Mouse (Mus musculus) inflammation-experienced regulatory T-cells, adult 6 months (primary cell): Measurements from ENCODE around the gene Gm11444. TPM values are rescaled to one million over a fixed set of nuclear protein-coding genes. Genes with fewer than 3 reads are reported as not detected.

ENCODE experiments used
- ATAC-seq: one replicate; pipeline ENCODE4 v1.8.0; 2017
- polyA plus RNA-seq, 3 experiments: library from polyadenylated mRNA; unstranded; fragments of 100-300 nt; shearing (Covaris generic); gene quantifications; one replicate each; pipeline ENCODE4 v1.2.1; 2017

Gene Gm11444
- not detected for polyA plus RNA-seq

GRCm38 (mm10) chr11:85850233-85850632, at the start of gene Gm11444:
Gene Gm11444, minus strand, starts transcription at chr11:85850333.
- no peak for ATAC-seq

- ATAC-seq, result no peak
These were observed 46.3 kb upstream of the Gm11444 start for GRCm38 (mm10) chr11:85896335-85896985.

- no peak for ATAC-seq
These were observed 44.8 kb upstream of the Gm11444 start for GRCm38 (mm10) chr11:85894731-85895545.

GRCm38 (mm10) chr11:85894136-85894530, 44.0 kb upstream of the Gm11444 start:
- no peak for ATAC-seq

- ATAC-seq, result no peak
These were observed 43.4 kb upstream of the Gm11444 start for GRCm38 (mm10) chr11:85893400-85894135.

GRCm38 (mm10) chr11:85892771-85893170, 42.6 kb upstream of the Gm11444 start:
- no peak for ATAC-seq

- ATAC-seq, result no peak
These were observed 41.5 kb upstream of the Gm11444 start for GRCm38 (mm10) chr11:85891692-85892040.

- no peak for ATAC-seq
These were observed 41.0 kb upstream of the Gm11444 start for GRCm38 (mm10) chr11:85891010-85891691.

GRCm38 (mm10) chr11:85890563-85890845, 40.4 kb upstream of the Gm11444 start:
- no peak for ATAC-seq

GRCm38 (mm10) chr11:85889730-85890562, 39.8 kb upstream of the Gm11444 start:
- ATAC-seq, result no peak

- ATAC-seq, result no peak
These were observed 39.1 kb upstream of the Gm11444 start for GRCm38 (mm10) chr11:85889056-85889729.

- no peak for ATAC-seq
These were observed 38.4 kb upstream of the Gm11444 start for GRCm38 (mm10) chr11:85888451-85888961.

GRCm38 (mm10) chr11:85887801-85888450, 37.8 kb upstream of the Gm11444 start:
- ATAC-seq, result no peak

GRCm38 (mm10) chr11:85887273-85887672, 37.1 kb upstream of the Gm11444 start:
- ATAC-seq, result no peak

GRCm38 (mm10) chr11:85886429-85886785, 36.3 kb upstream of the Gm11444 start:
- no peak for ATAC-seq

- no peak for ATAC-seq
These were observed 35.7 kb upstream of the Gm11444 start, which contains the start of gene Tbx4 for GRCm38 (mm10) chr11:85885665-85886428. Gene Tbx4, plus strand, starts transcription at chr11:85886422.

GRCm38 (mm10) chr11:85884498-85884897, 34.4 kb upstream of the Gm11444 start:
- ATAC-seq, result no peak

- ATAC-seq, result no peak
These were observed 26.1 kb upstream of the Gm11444 start for GRCm38 (mm10) chr11:85876059-85876788.

- ATAC-seq, result no peak
These were observed 14.2 kb upstream of the Gm11444 start for GRCm38 (mm10) chr11:85864363-85864762.
